In genomic region chr3:142880790-142881588, GRCm38 (mm10) we compare ENCODE assay signal across 8 mouse cellular contexts. TPM values are rescaled to one million over a fixed set of nuclear protein-coding genes. Genes with fewer than 3 reads are reported as not detected.
DNase-seq lines count a peak whose midpoint lies in the region; ATAC-seq lines count a peak whose summit lies in the region.

No protein-coding gene starts in this region.

- H3K27me3 ChIP-seq in embryonic facial prominence, embryonic 10.5 days (replicated peaks; ENCODE audit: low read depth, poor library complexity, severe bottlenecking), result no peaks in the 10 kb centered on the region
- H3K27me3 ChIP-seq in limb, embryonic 12.5 days, result no peaks in the 10 kb centered on the region
- no peaks in the 10 kb centered on the region for H3K27me3 ChIP-seq in midbrain, embryonic 11.5 days (ENCODE audit: control insufficient read depth, insufficient read depth, low read length)
- H3K27me3 ChIP-seq in stomach, embryonic 15.5 days (replicated peaks), result no peaks in the 10 kb centered on the region

- H3K9ac ChIP-seq in limb, embryonic 12.5 days (replicated peaks), result peak overlapping the region; percentile 98
- peak overlapping the region; percentile 96 for H3K9ac ChIP-seq in midbrain, embryonic 11.5 days (ENCODE audit: low read length)
- peak overlapping the region; percentile 92 for H3K9ac ChIP-seq in stomach, embryonic 15.5 days

- DNase-seq in cerebellum, adult 9-10 months, result peak; percentile 49
- no peak for DNase-seq in cerebellum, postnatal 36 days
- DNase-seq in R1 (ENCODE audit: low read depth, low spot score), result peak; percentile 74
- DNase-seq in embryonic facial prominence, embryonic 10.5 days (ENCODE audit: low spot score), result peak; percentile 85
- DNase-seq in heart, postnatal 4 days, result peak; percentile 49
- DNase-seq in midbrain, embryonic 11.5 days (ENCODE audit: low spot score, missing footprints), result peak; percentile 96

- peaks cover 10% of the 10 kb centered on the region for H3K4me1 ChIP-seq in embryonic facial prominence, embryonic 10.5 days
- H3K4me1 ChIP-seq in limb, embryonic 12.5 days (replicated peaks), result peaks cover 5% of the 10 kb centered on the region
- H3K4me1 ChIP-seq in midbrain, embryonic 11.5 days (ENCODE audit: control insufficient read depth, insufficient read depth, low read length), result peaks cover 5% of the 10 kb centered on the region; the same call in 1 of the 2 replicates
- no peaks in the 10 kb centered on the region for H3K4me1 ChIP-seq in stomach, embryonic 15.5 days

- H3K4me2 ChIP-seq in limb, embryonic 12.5 days, result peak overlapping the region; percentile 59
- peak overlapping the region; percentile 51 for H3K4me2 ChIP-seq in midbrain, embryonic 11.5 days
- peak overlapping the region; percentile 43 for H3K4me2 ChIP-seq in stomach, embryonic 15.5 days

- peak; percentile 5; the same call in 1 of the 2 replicates for ATAC-seq in limb, embryonic 12.5 days (ENCODE audit: insufficient number of reproducible peaks, insufficient read depth, low FRiP score, low TSS enrichment, low read depth)
- ATAC-seq in midbrain, embryonic 11.5 days (ENCODE audit: low FRiP score), result peak; percentile 54
- ATAC-seq in stomach, embryonic 15.5 days (ENCODE audit: insufficient read depth, low FRiP score, low read depth), result no peak

- WGBS in embryonic facial prominence, embryonic 10.5 days, result under 1% methylated on average over 71 of the region's 72 CpGs
- under 1% methylated on average over 54 of the region's 72 CpGs for WGBS in limb, embryonic 12.5 days
- under 1% methylated on average over 52 of the region's 72 CpGs for WGBS in midbrain, embryonic 11.5 days
- under 1% methylated on average over 33 of the region's 72 CpGs for WGBS in stomach, embryonic 15.5 days

- peak overlapping the region; percentile 94 for H3K27ac ChIP-seq in embryonic facial prominence, embryonic 10.5 days (replicated peaks)
- peak overlapping the region; percentile 97 for H3K27ac ChIP-seq in limb, embryonic 12.5 days
- peak overlapping the region; percentile 92 for H3K27ac ChIP-seq in midbrain, embryonic 11.5 days (ENCODE audit: low read depth, low read length)
- H3K27ac ChIP-seq in stomach, embryonic 15.5 days, result peak overlapping the region; percentile 96

- no peaks in the 10 kb centered on the region for H3K9me3 ChIP-seq in embryonic facial prominence, embryonic 10.5 days
- H3K9me3 ChIP-seq in limb, embryonic 12.5 days, result no peaks in the 10 kb centered on the region
- no peaks in the 10 kb centered on the region for H3K9me3 ChIP-seq in midbrain, embryonic 11.5 days (ENCODE audit: control insufficient read depth, low read length)
- H3K9me3 ChIP-seq in stomach, embryonic 15.5 days, result no peaks in the 10 kb centered on the region

- no peaks in the 10 kb centered on the region; the same call in 1 of the 2 replicates for H3K36me3 ChIP-seq in embryonic facial prominence, embryonic 10.5 days (replicated peaks)
- H3K36me3 ChIP-seq in limb, embryonic 12.5 days, result no peaks in the 10 kb centered on the region
- H3K36me3 ChIP-seq in midbrain, embryonic 11.5 days (ENCODE audit: control insufficient read depth, insufficient read depth, low read length), result no peaks in the 10 kb centered on the region
- H3K36me3 ChIP-seq in stomach, embryonic 15.5 days, result no peaks in the 10 kb centered on the region

- H3K4me3 ChIP-seq in embryonic facial prominence, embryonic 10.5 days, result peak overlapping the region; percentile 99
- peak overlapping the region; percentile 99 for H3K4me3 ChIP-seq in limb, embryonic 12.5 days (replicated peaks)
- peak overlapping the region; percentile 98 for H3K4me3 ChIP-seq in midbrain, embryonic 11.5 days (ENCODE audit: low read depth, low read length)
- peak overlapping the region; percentile 100 for H3K4me3 ChIP-seq in stomach, embryonic 15.5 days (replicated peaks)

RNA-seq across cellular contexts. Expression of gene Pkn2, which starts 0.8 kb away (rescaled TPM):
- 55.0 and 55.6 TPM in 2 replicates for polyA plus RNA-seq in embryonic facial prominence, embryonic 10.5 days (2016; fragmentation: Nextera tagmentation; extraction: Ambion mirVana)
- 10 to 100 TPM; 53.1 to 56.4 TPM for total RNA-seq in heart, postnatal 4 days (2021)
- 60.3 and 68.5 TPM in 2 replicates for polyA plus RNA-seq in limb, embryonic 12.5 days (2016; fragmentation: Nextera tagmentation; extraction: Ambion mirVana)
- 43.0 and 45.9 TPM in 2 replicates for polyA plus RNA-seq in midbrain, embryonic 11.5 days (2014; fragmentation: Nextera tagmentation; extraction: Ambion mirVana)
- polyA plus RNA-seq in stomach, embryonic 15.5 days (2015; fragmentation: Nextera tagmentation; extraction: Ambion mirVana), result 47.5 and 53.3 TPM in 2 replicates

Comparison
In these comparisons a context has a peak if more than half of its experiments do, and no peak if none do; other contexts are left out.
1. DNase-seq: peak in cerebellum, adult 9-10 months (single experiment), R1 (single experiment), embryonic facial prominence, embryonic 10.5 days (single experiment), heart, postnatal 4 days (single experiment) and midbrain, embryonic 11.5 days (single experiment); none in cerebellum, postnatal 36 days (0 of 2).
2. Peak in every context shown above with its lines, with median percentiles within 50 percentile points of each other: H3K27ac ChIP-seq, H3K4me3 ChIP-seq, H3K4me2 ChIP-seq and H3K9ac ChIP-seq.